Mouse (Mus musculus): ENCODE data around the gene Trpc7. TPM values are rescaled to one million over a fixed set of nuclear protein-coding genes. Genes with fewer than 3 reads are reported as not detected.
A peak's percentile ranks its signal among the peaks of the same experiment; 100 is the strongest.

Trpc7 gene
- polyA plus RNA-seq, 1 experiment: 0.01 TPM

- peaks cover 4% of the 10 kb centered on the region for H3K36me3 ChIP-seq (ENCODE audit: control insufficient read depth, insufficient read depth)
- TF ChIP-seq MYOG (IDR thresholded peaks at IDR 0.05; ENCODE audit: control insufficient read depth in 1 of 3, insufficient read depth in 1 of 3, insufficient read length in 2 of 3, low read depth in 2 of 3) (no peak), MAX (IDR thresholded peaks at IDR 0.05; ENCODE audit: low read depth) (no peak), USF1 (IDR thresholded peaks at IDR 0.05; ENCODE audit: low read depth) (no peak), REST (IDR thresholded peaks at IDR 0.05; ENCODE audit: insufficient read depth, insufficient read length) (no peak), POLR2A (IDR thresholded peaks at IDR 0.05; ENCODE audit: insufficient read length, low read depth) (no peak), CEBPB (IDR thresholded peaks at IDR 0.05; ENCODE audit: insufficient read depth, poor library complexity, severe bottlenecking) (no peak), TCF12 (IDR thresholded peaks at IDR 0.05; ENCODE audit: insufficient read depth, poor library complexity, severe bottlenecking) (no peak), TCF3 (IDR thresholded peaks at IDR 0.05; ENCODE audit: insufficient read length, low read depth) (no peak), POLR2AphosphoS2 (IDR thresholded peaks at IDR 0.05; ENCODE audit: insufficient read length, low read depth) (no peak), MYOD1 (IDR thresholded peaks at IDR 0.05; ENCODE audit: control insufficient read depth in 1 of 3, insufficient read length in 2 of 3, low read depth in 2 of 3) (no peak), E2F4 (IDR thresholded peaks at IDR 0.05; ENCODE audit: insufficient read depth) (no peak)
- no peak overlapping the region for H3K4me2 ChIP-seq (ENCODE audit: low read depth)
- no peak overlapping the region for H3ac ChIP-seq (ENCODE audit: control insufficient read depth, insufficient read length)
- H3K4me3 ChIP-seq: no peak overlapping the region
- no peaks in the 10 kb centered on the region for H3K79me2 ChIP-seq (ENCODE audit: control insufficient read depth, insufficient read depth)
- H3K27me3 ChIP-seq (ENCODE audit: control insufficient read depth, insufficient read depth, insufficient read length): no peaks in the 10 kb centered on the region
Measured at GRCm38 (mm10) chr13:56746739-56747532, 148.9 kb downstream of the Trpc7 start.

- Histone ChIP-seq H3K36me3 (ENCODE audit: control insufficient read depth, insufficient read depth) (peaks cover 31% of the 10 kb centered on the region), H3ac (ENCODE audit: control insufficient read depth, insufficient read length) (no peak overlapping the region), H3K27me3 (ENCODE audit: control insufficient read depth, insufficient read depth, insufficient read length) (no peaks in the 10 kb centered on the region), H3K4me2 (ENCODE audit: low read depth) (no peak overlapping the region), H3K79me2 (ENCODE audit: control insufficient read depth, insufficient read depth) (no peaks in the 10 kb centered on the region), H3K4me3 (no peak overlapping the region)
- TF ChIP-seq POLR2A (IDR thresholded peaks at IDR 0.05; ENCODE audit: insufficient read length, low read depth) (no peak), SRF (IDR thresholded peaks at IDR 0.05; ENCODE audit: control insufficient read depth, insufficient read length, low read depth) (no peak), POLR2AphosphoS2 (IDR thresholded peaks at IDR 0.05; ENCODE audit: insufficient read length, low read depth) (no peak), TCF12 (IDR thresholded peaks at IDR 0.05; ENCODE audit: insufficient read depth, poor library complexity, severe bottlenecking) (no peak), MYOD1 (IDR thresholded peaks at IDR 0.05; ENCODE audit: control insufficient read depth in 1 of 3, insufficient read length in 2 of 3, low read depth in 2 of 3) (no peak), USF1 (IDR thresholded peaks at IDR 0.05; ENCODE audit: low read depth) (no peak), MAX (IDR thresholded peaks at IDR 0.05; ENCODE audit: low read depth) (no peak)
Measured at GRCm38 (mm10) chr13:56742325-56742901, 153.4 kb downstream of the Trpc7 start.

- Histone ChIP-seq H3K36me3 (ENCODE audit: control insufficient read depth, insufficient read depth) (peaks cover 34% of the 10 kb centered on the region), H3K4me2 (ENCODE audit: low read depth) (no peak overlapping the region), H3ac (ENCODE audit: control insufficient read depth, insufficient read length) (no peak overlapping the region), H3K4me3 (no peak overlapping the region), H3K79me2 (ENCODE audit: control insufficient read depth, insufficient read depth) (no peaks in the 10 kb centered on the region), H3K27me3 (ENCODE audit: control insufficient read depth, insufficient read depth, insufficient read length) (no peaks in the 10 kb centered on the region)
- TF ChIP-seq REST (IDR thresholded peaks at IDR 0.05; ENCODE audit: insufficient read depth, insufficient read length): no peak
- TF ChIP-seq POLR2AphosphoS2 (IDR thresholded peaks at IDR 0.05; ENCODE audit: insufficient read length, low read depth): peak; percentile 39
- TF ChIP-seq TCF3 (IDR thresholded peaks at IDR 0.05; ENCODE audit: insufficient read length, low read depth): no peak
- TF ChIP-seq USF1 (IDR thresholded peaks at IDR 0.05; ENCODE audit: low read depth): no peak
- no peak for TF ChIP-seq SRF (IDR thresholded peaks at IDR 0.05; ENCODE audit: control insufficient read depth, insufficient read length, low read depth)
- TF ChIP-seq MAX (IDR thresholded peaks at IDR 0.05; ENCODE audit: low read depth): no peak
Measured at GRCm38 (mm10) chr13:56741691-56742090, 154.1 kb downstream of the Trpc7 start.

- Histone ChIP-seq H3K27me3 (ENCODE audit: control insufficient read depth, insufficient read depth, insufficient read length) (no peaks in the 10 kb centered on the region), H3ac (ENCODE audit: control insufficient read depth, insufficient read length) (no peak overlapping the region), H3K4me2 (ENCODE audit: low read depth) (no peak overlapping the region), H3K79me2 (ENCODE audit: control insufficient read depth, insufficient read depth) (no peaks in the 10 kb centered on the region), H3K4me3 (no peak overlapping the region), H3K36me3 (ENCODE audit: control insufficient read depth, insufficient read depth) (peaks cover 43% of the 10 kb centered on the region)
- no peak for TF ChIP-seq POLR2AphosphoS2 (IDR thresholded peaks at IDR 0.05; ENCODE audit: insufficient read length, low read depth)
- no peak for TF ChIP-seq MYOD1 (IDR thresholded peaks at IDR 0.05; ENCODE audit: control insufficient read depth in 1 of 3, insufficient read length in 2 of 3, low read depth in 2 of 3)
- no peak for TF ChIP-seq SRF (IDR thresholded peaks at IDR 0.05; ENCODE audit: control insufficient read depth, insufficient read length, low read depth)
- TF ChIP-seq CEBPB (IDR thresholded peaks at IDR 0.05; ENCODE audit: insufficient read depth, poor library complexity, severe bottlenecking): no peak
Measured at GRCm38 (mm10) chr13:56740496-56740895, 155.3 kb downstream of the Trpc7 start.

- no peaks in the 10 kb centered on the region for H3K27me3 ChIP-seq (ENCODE audit: control insufficient read depth, insufficient read depth, insufficient read length)
- H3ac ChIP-seq (ENCODE audit: control insufficient read depth, insufficient read length): no peak overlapping the region
- TF ChIP-seq SRF (IDR thresholded peaks at IDR 0.05; ENCODE audit: control insufficient read depth, insufficient read length, low read depth) (no peak), MAX (IDR thresholded peaks at IDR 0.05; ENCODE audit: low read depth) (no peak), TCF12 (IDR thresholded peaks at IDR 0.05; ENCODE audit: insufficient read depth, poor library complexity, severe bottlenecking) (no peak), POLR2A (IDR thresholded peaks at IDR 0.05; ENCODE audit: insufficient read length, low read depth) (no peak), CEBPB (IDR thresholded peaks at IDR 0.05; ENCODE audit: insufficient read depth, poor library complexity, severe bottlenecking) (no peak), E2F4 (IDR thresholded peaks at IDR 0.05; ENCODE audit: insufficient read depth) (no peak), MYOG (IDR thresholded peaks at IDR 0.05; ENCODE audit: control insufficient read depth in 1 of 3, insufficient read depth in 1 of 3, insufficient read length in 2 of 3, low read depth in 2 of 3) (no peak), MYOD1 (IDR thresholded peaks at IDR 0.05; ENCODE audit: control insufficient read depth in 1 of 3, insufficient read length in 2 of 3, low read depth in 2 of 3) (no peak), TCF3 (IDR thresholded peaks at IDR 0.05; ENCODE audit: insufficient read length, low read depth) (no peak), POLR2AphosphoS2 (IDR thresholded peaks at IDR 0.05; ENCODE audit: insufficient read length, low read depth) (no peak), REST (IDR thresholded peaks at IDR 0.05; ENCODE audit: insufficient read depth, insufficient read length) (no peak), USF1 (IDR thresholded peaks at IDR 0.05; ENCODE audit: low read depth) (no peak)
- no peak overlapping the region for H3K4me2 ChIP-seq (ENCODE audit: low read depth)
- no peak overlapping the region for H3K4me3 ChIP-seq
- H3K79me2 ChIP-seq (ENCODE audit: control insufficient read depth, insufficient read depth): no peaks in the 10 kb centered on the region
- H3K36me3 ChIP-seq (ENCODE audit: control insufficient read depth, insufficient read depth): peaks cover 45% of the 10 kb centered on the region
Measured at GRCm38 (mm10) chr13:56739556-56739955, 156.2 kb downstream of the Trpc7 start.
